Mouse (Mus musculus): ENCODE data around the gene Usp12.

Usp12 gene

DNA sequence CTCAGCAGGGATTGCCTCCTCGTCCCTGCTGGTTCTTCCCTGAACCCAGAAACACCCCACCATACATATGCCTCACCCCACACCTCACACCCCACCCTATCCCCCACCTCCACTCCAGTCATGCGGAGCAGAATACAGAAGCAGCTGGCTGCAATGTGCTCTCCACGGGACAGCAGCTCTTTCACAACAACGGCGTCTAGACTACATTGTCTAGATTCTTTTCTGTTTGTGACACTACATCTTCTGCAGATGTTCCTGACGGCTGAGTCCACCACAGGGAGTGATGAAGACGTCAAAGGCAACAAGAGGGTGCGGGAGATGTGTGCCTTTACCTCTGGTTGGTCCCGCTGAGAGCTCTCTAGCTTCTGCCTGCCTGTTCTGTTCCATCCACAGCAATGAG lies 3.2 kb upstream of the Usp12 start:
- DNase-seq (ENCODE audit: low read depth, low spot score), result no peak

GRCm38 (mm10) chr5:146795728-146796127 lies 922 bp upstream of the Usp12 start:
- no peak for DNase-seq (ENCODE audit: low read depth, low spot score)

DNA sequence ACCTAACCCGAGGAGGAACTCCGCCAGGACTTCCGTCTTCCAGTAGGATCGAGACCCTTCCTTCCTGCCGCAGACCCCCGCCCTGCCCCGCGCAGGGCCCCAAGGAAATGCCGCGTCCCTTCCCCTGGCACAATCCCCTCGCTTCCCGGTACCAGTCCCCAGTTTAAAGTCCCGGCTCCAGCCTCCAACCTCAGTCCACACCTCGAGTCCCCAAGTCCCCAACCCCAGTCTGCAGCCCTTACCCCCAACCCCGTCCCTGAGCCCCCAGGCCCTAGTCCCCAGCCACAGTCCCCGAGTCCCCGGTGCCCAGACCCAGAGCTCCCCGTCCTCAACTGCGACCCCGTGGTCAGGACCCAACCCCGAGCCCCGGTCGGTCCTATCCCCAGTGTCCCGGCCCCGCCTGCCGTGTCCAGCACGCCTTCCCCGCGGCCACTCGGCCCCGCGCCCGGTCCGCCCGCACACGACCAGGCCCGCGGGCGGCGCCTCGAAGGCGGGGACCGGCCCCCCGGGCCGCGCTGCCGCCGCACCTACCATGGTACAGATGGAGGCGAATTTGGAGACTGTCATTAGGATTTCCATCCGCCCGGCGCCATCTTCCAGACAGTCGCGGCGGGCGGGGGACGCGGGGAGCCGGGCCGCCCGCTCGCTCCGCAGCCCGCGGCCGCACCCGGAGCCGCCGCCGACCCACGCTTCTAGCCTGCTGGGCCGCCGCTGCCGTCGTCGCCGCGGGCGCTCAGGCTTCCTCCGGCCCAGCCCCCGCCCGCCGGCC lies 538 bp downstream of the Usp12 start:
- peak; percentile 22 for DNase-seq (ENCODE audit: low read depth, low spot score)

DNA sequence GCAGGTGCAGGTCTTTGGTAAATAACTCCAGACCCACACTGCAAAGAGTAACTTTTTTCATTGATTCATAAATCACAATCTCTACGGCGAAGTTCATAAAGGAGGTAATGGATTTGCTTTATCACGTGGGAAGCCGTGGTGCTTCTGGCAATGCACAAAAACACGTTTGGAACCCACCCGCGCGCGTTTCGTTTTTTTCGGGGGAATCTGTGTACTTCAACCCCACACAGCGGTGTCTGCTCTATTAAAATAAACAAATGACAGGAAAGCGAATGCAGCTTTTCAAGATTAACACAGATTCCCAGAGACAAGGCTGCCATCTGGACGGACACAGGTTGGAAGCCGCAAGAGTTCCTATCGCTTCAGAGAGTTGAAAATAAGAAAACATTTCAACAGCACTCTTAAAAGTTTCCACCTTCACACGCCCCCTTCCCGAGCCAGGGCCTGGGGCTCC lies 1.1 kb downstream of the Usp12 start:
- DNase-seq (ENCODE audit: low read depth, low spot score), result no peak

GRCm38 (mm10) chr5:146792140-146792791 lies 2.5 kb downstream of the Usp12 start:
- DNase-seq (ENCODE audit: low read depth, low spot score), result no peak

DNA sequence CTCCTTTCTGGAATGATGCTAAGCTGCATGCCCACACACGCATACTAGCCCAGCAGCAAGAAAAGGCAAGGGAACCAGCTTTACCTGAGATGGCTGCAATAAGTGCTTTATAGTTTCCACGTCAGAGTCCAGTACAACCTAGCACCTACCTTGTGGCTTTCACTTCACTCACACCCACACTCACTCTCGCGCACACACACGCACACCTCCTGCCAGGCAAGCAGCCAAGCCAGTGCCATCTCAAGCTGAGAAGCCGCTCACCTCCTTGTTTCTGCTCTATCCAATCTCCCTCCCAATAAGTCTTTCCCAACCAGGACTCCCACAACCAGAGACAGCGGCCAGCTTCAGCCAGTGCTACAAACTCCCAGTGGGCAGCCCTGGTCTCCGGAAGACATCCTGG lies 3.9 kb downstream of the Usp12 start:
- no peak for DNase-seq (ENCODE audit: low read depth, low spot score)

GRCm38 (mm10) chr5:146789413-146789812 lies 5.4 kb downstream of the Usp12 start:
- DNase-seq (ENCODE audit: low read depth, low spot score), result no peak

DNA sequence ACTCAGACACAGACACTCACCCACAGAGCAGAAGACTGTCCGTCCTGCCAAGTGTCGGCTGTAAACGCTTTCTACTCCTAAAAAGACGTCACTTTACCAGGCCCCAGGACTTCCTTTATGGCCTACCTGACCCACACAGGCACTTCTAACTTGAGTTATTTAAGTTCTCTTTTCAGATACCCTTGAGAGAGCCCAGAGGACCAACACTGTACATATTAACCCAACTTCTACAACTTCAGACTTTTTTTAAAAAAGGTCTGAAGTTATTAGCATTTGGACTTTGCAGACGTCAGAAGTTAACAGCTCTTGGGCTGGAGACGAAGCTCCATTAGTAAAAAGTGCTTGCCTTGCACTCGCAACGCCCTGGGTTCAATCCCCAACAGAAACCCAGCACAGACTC lies 8.7 kb downstream of the Usp12 start:
- no peak for DNase-seq (ENCODE audit: low read depth, low spot score)

- DNase-seq (ENCODE audit: low read depth, low spot score), result no peak
These were observed 10.9 kb downstream of the Usp12 start for GRCm38 (mm10) chr5:146783891-146784290.

GRCm38 (mm10) chr5:146783300-146783699 lies 11.5 kb downstream of the Usp12 start:
- no peak for DNase-seq (ENCODE audit: low read depth, low spot score)

DNA sequence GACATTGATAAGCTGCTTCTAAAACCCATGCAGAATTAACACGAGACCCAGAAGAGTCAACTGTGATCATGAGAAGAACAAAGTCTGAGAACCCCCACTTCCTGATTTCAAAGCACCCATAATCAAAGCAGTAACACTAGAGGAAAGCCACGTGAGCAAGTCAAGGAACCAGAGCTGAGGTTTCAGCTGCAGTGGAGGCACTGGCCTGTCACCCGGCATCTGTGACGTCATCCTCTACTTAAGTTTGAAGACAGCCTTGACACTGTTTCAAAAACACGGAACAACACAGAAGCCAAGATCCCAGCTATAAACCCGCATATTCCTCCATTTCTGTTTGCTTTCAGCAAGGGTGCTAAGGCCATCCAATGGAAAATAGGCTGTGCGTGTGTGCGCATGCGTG lies 13.1 kb downstream of the Usp12 start:
- DNase-seq (ENCODE audit: low read depth, low spot score), result no peak

GRCm38 (mm10) chr5:146779931-146780330 lies 14.9 kb downstream of the Usp12 start:
- no peak for DNase-seq (ENCODE audit: low read depth, low spot score)

DNA sequence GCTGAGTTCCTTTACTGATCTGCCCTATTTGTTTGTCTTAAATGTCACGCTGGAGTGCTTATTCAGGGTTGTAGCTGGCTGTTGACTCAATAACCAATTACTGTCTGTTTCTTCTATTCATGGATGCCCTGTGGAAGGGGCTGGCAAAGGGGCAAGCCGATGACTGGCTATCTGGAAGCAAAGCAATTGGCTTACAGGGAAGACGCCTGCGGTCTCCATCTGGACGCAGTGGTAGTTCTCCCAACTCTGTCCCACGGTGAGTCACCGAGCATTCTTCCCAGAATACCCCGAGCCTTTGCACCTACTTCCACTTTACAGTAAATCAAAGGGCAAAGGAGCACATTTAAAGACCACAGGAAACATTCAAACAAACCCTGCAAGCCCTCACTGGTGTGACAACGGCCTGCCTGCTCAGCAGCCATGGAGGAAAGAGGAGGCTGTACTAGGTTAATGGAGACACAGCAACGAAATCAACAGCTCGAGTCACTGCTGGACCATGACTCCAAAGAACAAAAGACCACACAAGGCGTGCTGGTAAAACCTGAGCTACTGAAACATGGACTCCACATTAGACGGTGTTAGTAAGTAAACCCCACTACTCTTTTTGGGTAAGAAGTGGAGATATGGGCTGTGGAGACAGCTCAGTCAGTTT lies 17.7 kb downstream of the Usp12 start:
- no peak for DNase-seq (ENCODE audit: low read depth, low spot score)

DNA sequence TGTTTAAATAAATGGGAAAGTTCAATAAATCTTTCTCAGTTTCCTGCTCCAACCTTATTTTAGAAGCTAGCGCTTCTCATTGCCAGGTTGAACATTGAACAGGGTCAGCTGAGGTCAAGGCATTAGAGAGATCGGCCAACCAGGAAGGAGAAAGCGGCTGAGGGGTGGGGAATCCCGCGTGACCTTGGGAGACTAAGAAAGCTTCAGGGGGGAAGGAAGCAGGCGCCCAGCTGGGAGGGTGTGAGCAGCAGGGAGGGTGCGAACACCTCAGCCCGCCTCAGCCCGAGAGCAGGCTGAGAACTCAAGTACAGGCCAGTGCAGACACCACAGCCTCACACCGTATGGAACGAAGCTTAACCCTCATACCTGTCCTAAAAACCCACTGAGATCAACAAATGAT lies 22.8 kb downstream of the Usp12 start:
- no peak for DNase-seq (ENCODE audit: low read depth, low spot score)

DNA sequence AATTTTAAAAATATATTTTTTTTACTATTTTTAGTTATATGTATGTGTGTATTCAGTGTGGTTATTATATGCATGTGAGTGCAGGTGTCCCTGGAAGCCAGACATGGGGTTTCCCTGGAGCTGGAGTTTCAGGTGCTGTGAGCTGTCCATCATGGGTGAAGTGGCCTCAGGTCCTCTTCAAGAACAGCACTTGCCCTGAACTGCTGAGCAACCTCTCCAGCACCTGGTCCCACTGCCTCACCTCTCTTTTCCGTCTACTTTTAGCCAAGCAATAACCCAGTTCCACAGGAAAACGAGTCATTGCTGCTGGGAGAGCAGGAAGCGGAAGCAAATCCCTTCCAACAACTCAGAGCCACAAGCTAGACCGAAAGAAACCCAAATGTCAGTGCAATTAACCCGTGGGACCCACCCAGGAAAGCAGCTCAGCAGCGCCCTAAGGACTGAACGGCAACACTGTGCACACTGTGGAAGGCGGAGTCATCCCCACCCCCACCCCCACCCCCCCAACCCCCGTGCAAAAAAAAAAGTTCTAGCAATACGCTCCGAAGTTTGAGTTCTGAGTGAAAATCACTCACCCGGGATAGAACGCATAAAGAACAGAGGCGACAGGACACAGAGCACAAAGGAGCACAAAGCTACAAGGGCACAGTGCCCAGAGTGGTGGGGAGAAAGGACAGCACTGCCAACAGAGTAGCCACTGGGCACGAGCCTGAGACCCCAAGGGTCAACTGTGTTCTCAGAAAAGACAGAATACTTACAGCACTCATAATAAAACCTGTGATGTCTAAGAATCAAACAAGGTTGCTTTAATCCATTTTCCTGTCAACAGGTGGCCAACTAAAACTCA lies 24.6 kb downstream of the Usp12 start:
- DNase-seq (ENCODE audit: low read depth, low spot score), result no peak

DNA sequence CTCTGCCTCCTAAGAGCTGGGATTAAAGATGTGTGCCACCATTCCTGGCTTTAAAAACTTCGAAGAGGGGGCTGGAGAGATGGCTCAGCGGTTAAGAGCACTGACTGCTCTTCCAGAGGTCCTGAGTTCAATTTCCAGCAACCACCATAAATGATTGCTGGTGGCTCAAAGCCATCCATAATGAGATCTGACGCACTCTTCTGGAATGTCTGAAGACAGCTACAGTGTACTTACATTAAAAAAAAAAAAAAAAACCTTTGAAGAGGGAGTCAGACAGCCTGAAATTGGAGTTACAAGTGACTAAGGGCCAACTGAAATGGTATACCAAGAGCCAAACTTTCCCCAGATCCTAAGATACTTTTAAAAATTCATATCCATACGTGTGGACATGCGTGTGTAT lies 29.0 kb downstream of the Usp12 start:
- no peak for DNase-seq (ENCODE audit: low read depth, low spot score)

DNA sequence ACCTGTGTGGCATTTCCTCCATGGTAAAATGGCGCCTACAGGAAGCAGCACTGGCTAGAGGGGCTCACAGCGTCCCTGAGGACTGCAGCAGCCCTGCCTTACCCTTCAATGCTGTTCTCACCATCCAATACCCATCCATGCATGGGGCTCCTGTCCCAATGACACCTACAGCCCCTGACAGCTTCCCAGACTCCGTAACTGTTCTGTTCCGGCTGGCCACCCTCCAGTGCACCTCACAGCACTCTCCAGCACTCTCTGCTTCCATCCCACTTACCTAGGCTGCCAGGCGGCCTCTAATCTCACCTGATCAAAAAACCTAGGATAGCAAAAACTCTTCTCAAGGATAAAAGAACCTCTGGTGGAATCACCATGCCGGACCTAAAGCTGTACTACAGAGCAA lies 35.6 kb downstream of the Usp12 start:
- no peak for DNase-seq (ENCODE audit: low read depth, low spot score)

DNA sequence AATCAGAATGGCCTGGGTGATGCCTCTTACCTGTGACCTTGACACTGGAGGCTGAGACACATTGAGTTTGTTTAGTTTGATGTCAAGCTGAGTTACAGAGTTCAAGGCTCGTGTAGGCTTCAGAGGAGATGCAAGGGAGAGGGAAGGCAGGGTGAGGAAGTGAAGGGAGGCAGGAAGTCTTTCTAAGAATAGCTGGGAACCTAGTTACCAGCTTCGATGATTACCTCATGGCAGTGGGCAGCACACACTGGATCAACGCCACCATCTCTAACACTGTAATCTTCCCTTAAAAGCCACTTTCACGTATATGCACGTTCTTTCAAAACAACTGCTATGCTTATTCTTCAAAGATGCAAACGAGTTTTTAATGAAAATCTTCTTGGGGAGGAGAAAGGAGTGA lies 36.9 kb downstream of the Usp12 start:
- DNase-seq (ENCODE audit: low read depth, low spot score), result no peak

DNA sequence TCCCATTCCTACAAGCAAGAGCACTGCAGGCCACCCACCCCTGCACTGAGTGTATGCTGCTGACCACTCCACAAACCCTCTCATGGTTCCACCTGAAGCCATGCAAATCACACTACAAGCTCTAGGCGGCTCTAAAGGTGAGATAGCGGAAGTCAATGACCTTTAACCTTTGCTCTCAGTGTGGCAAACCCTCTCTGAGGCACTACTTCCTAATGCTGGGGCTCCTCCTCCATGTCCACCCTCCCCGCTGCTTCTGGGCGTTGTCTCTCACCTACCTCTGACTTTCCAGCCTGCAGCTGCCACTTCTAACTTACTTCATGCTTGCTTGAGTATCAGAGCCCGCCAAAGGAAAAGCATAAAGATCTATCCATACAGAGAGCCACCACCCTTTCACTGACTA lies 37.5 kb downstream of the Usp12 start:
- no peak for DNase-seq (ENCODE audit: low read depth, low spot score)

DNA sequence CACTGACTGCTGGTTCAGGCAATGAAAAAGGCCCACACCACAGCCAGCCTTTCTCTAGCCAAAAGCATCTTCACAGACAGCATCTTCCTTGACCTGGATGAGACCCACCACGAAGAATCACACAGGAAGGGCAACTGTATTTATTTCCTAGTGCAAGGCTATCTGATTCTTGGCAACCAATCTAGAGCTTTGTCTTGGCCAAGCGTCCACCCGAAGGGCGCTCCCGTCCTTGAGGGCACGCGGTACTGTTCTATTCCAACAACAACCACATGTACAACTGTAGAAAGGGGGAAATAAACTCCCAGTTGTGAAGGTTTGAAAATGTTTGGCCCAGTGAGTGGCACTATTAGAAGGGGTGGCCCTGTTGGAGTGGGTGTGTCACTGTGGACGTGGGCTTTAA lies 41.6 kb downstream of the Usp12 start:
- no peak for DNase-seq (ENCODE audit: low read depth, low spot score)

DNA sequence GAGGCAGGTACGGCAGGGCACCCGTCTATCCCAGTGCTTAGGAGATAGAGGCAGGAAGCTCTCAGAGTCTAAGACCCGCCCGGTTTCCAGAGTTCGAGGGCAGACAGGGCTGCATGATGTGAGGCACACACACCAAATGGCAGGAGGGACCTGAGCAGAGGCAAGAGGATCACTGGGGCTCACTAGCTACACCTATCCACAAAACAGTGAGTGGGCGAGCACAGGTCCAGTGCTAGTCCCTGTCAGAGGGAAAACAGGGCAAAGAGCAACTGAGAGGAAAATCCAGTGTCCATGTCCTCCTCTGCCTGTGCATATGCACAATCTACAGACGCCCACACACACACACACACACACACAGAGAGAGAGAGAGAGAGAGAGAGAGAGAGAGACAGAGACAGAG lies 43.8 kb downstream of the Usp12 start:
- no peak for DNase-seq (ENCODE audit: low read depth, low spot score)

DNA sequence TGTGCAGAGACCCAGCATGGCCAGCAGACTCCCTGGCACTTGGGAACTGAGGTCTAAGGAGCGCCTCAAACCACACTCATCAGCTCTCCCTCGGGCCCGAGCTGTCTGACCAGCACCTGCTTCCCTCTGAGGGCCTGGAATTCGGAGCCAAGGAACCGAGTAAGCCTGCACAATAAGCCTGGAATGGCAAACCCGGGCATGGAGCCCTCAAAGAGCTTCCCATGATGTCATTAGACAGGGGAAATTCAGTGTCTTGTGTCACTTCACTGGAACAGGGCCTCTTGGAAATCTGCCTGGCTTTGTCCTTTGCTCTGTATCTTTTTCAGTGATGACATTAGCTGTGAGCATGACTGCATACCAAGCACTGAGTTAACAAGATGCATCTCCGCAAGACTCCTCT lies 44.5 kb downstream of the Usp12 start:
- no peak for DNase-seq (ENCODE audit: low read depth, low spot score)
